Mouse (Mus musculus): Measurements from ENCODE around the gene Ms4a13. TPM values are rescaled to one million over a fixed set of nuclear protein-coding genes. Genes with fewer than 3 reads are reported as not detected.
"Not testable (repeated sequence)": the region's sequence is repeated elsewhere in the genome, so short reads cannot be mapped to it uniquely, and the experiment has no call there.

Ms4a13 gene
- polyA plus RNA-seq (2016; fragmentation: Nextera tagmentation; extraction: Ambion mirVana): not detected in 2 replicates

DNA sequence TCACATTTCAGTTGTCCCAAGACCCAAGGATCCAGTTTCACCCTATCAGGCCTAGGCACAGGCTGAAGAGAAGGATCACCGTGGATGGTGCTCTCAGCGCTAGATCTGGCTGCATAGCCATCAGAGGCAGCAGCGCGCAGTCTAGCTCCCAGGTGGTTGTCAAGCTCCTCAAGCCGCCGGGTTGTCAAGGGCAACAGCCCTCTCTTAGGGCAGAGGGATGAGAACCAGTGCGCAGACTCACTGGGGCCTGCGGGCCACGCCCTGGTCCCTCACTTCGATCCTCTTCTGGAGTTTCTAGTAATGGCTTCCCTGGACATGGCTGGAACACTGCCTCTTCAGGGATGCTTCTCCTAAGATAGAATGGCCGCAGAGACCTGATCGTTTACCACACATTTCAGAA, at the start of gene Ms4a13:
TSS of gene Ms4a13 (minus strand) at position 192 of the 400 bp plus-strand sequence.
- no peak within 1 kb of the TSS for H3K4me3 ChIP-seq
- no peaks in the 10 kb centered on the region for H3K9me3 ChIP-seq
- DNase-seq (ENCODE audit: low spot score): no peak
- H3K27me3 ChIP-seq (ENCODE audit: insufficient read depth, poor library complexity, severe bottlenecking): no peaks in the 10 kb centered on the region
- no peaks in the 10 kb centered on the region for H3K36me3 ChIP-seq
- H3K27ac ChIP-seq: no peak within 1 kb of the TSS
- WGBS: 52% methylated on average over 12 of the region's 12 CpGs
- no peaks in the 10 kb centered on the region for H3K4me1 ChIP-seq

DNA sequence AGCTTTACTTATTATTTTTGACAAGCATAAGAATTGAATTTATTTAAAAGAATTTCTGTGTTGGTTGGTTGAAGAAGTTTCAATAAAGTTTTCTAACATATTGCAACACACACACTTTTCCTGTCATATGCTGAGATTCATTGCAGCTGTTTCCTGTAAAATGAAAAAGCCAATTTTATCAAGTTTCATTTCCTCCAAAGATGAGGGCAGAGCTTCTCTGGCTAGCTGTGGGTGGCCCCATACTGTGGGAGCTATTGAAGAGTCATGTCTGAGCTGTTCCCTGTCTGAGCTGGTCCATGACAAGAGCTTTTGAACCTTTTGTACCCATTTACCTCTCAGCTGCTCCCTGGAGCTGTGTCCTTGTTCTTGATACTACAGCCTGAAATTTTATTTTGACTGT, 47.7 kb upstream of the Ms4a13 start:
- H3K9me3 ChIP-seq: no peaks in the 10 kb centered on the region
- no peaks in the 10 kb centered on the region for H3K36me3 ChIP-seq
- H3K27ac ChIP-seq: no peak overlapping the region
- H3K27me3 ChIP-seq (ENCODE audit: insufficient read depth, poor library complexity, severe bottlenecking): no peaks in the 10 kb centered on the region
- no peaks in the 10 kb centered on the region for H3K4me1 ChIP-seq
- no peak for DNase-seq (ENCODE audit: low spot score)
- no peak overlapping the region for H3K4me3 ChIP-seq

DNA sequence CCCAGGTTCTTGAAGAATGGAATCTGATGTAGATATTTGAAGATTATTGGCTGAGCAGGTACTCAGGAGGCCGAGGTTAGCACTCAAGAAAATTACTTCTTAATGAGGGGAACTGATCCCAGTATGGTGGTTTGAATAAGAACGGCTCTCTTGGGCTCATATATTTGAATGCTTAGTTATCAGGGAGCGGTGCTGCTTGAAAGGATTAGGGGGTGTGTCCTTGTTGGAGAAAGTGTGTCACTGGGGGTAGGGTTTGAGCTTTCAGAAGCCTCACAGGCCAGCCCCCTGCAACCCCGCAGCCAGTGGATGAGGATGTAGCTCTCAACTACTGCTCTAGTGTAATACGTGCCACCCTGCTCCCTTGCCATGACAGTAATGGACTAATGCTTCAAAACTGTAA, 46.0 kb upstream of the Ms4a13 start:
- no peaks in the 10 kb centered on the region for H3K27me3 ChIP-seq (ENCODE audit: insufficient read depth, poor library complexity, severe bottlenecking)
- no peaks in the 10 kb centered on the region for H3K36me3 ChIP-seq
- H3K4me1 ChIP-seq: no peaks in the 10 kb centered on the region
- DNase-seq (ENCODE audit: low spot score): no peak
- H3K9me3 ChIP-seq: no peaks in the 10 kb centered on the region
- H3K4me3 ChIP-seq: no peak overlapping the region
- no peak overlapping the region for H3K27ac ChIP-seq
- 53% methylated on average over 5 of the region's 5 CpGs for WGBS

DNA sequence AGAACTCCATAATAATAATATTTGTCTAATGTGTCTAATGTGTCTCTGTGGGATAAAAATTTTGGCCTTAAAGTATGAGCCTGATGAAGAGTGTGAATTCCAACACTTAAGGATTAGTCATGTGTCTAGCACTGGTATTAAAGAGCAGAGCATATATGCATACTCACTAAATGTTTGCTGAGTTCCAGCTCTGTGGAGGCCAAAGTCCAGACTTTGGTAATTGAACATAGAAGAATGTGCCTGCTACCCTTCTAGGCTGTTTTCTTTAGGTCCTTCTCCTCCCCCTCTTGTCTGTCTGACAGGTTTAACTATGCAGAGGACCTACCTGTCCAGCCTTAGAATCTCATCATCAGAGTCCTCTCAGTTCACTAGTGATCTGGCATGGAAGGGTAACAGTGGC, 39.3 kb upstream of the Ms4a13 start:
- no peaks in the 10 kb centered on the region for H3K36me3 ChIP-seq
- DNase-seq (ENCODE audit: low spot score): no peak
- no peak overlapping the region for H3K4me3 ChIP-seq
- no peak overlapping the region for H3K27ac ChIP-seq
- no peaks in the 10 kb centered on the region for H3K27me3 ChIP-seq (ENCODE audit: insufficient read depth, poor library complexity, severe bottlenecking)
- H3K4me1 ChIP-seq: no peaks in the 10 kb centered on the region
- H3K9me3 ChIP-seq: no peaks in the 10 kb centered on the region

DNA sequence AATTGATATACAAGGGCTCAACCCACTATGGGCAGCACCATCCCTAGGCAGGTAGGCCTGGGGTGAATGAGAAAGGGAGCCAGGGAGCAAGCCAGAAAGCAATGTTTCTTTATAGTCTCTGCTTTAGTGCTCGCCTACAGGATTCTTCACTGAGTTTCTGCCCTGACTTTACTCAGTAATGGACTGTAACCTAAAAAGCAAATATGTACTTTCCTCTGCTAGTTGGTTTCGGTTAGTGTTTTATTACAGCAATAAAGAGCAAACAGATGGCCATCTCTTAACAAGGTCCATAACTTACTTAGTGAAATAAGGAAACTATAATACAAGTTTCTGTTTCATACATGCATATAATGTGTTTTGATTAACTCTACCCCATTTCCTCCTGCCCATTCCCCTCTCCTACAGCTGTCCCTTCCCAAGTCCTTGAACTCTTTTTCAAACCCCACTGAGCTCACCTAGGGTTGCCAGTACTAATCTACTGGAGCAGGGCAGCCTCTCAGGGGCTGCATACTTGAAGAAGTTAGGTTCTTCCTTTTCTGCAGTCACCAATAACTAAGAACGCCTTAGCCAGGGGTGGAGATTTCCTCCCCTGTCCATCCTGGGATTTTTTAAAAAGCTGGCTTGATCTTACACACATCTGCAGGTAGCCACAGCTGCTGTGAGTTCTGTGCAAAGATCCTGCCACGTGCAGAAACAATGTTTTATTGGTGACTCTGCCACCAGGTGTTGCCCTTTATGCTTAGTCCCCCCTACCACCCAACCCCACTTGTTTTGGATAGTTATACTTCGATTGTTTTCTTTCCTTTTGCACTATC, 38.6 kb upstream of the Ms4a13 start:
- H3K36me3 ChIP-seq: no peaks in the 10 kb centered on the region
- no peak overlapping the region for H3K27ac ChIP-seq
- DNase-seq (ENCODE audit: low spot score): no peak
- no peaks in the 10 kb centered on the region for H3K4me1 ChIP-seq
- no peaks in the 10 kb centered on the region for H3K9me3 ChIP-seq
- 66% methylated on average over 5 of the region's 5 CpGs for WGBS
- H3K27me3 ChIP-seq (ENCODE audit: insufficient read depth, poor library complexity, severe bottlenecking): no peaks in the 10 kb centered on the region
- no peak overlapping the region for H3K4me3 ChIP-seq

DNA sequence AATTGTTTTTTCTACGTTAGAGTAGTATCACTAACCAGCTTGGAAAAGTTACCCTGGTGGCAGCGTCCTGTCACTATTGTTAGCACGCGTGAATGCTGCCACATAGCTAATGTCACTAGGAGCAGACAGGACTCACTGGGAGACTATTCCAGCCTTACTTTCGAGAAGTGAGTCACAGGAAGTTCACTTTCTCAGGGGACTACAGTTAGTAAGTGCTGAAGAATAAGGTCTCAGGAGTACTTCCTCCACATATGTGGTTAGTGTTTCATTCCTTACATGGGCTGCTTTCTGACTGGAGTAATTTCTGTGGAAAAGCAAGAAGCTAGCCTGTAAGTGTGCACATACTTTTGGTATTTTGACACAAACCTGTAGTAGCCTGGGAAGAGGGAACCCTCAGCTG, 37.7 kb upstream of the Ms4a13 start:
- Histone ChIP-seq H3K9me3 (no peaks in the 10 kb centered on the region), H3K4me1 (no peaks in the 10 kb centered on the region), H3K27me3 (ENCODE audit: insufficient read depth, poor library complexity, severe bottlenecking) (no peaks in the 10 kb centered on the region), H3K4me3 (no peak overlapping the region), H3K27ac (no peak overlapping the region), H3K36me3 (no peaks in the 10 kb centered on the region)
- no peak for DNase-seq (ENCODE audit: low spot score)
- 69% methylated on average over 5 of the region's 5 CpGs for WGBS

DNA sequence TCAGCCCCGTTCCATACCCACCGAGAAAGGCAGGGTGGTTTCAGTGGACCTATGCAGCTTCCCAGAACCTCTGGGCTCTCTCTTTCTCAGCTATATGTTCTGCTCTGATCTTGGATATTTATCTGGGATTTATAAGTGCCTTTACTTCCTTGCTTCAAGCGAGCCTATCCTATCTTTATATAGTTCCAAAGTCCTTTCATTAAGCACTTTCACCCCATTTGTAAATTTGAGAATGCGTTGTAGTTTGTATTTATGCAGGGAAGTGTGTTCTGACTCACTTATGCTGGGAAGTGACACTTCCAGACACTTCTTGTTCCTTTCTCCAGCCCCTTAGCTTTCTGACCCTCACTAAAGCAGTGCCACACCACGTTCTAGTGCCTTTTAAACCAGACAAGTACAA, 35.8 kb upstream of the Ms4a13 start, which contains the start of gene Ms4a12:
TSS of gene Ms4a12 (minus strand) at position 101 of the 400 bp plus-strand sequence.
- no peak for DNase-seq (ENCODE audit: low spot score)
- WGBS: 65% methylated on average over 5 of the region's 5 CpGs
- no peaks in the 10 kb centered on the region for H3K9me3 ChIP-seq

DNA sequence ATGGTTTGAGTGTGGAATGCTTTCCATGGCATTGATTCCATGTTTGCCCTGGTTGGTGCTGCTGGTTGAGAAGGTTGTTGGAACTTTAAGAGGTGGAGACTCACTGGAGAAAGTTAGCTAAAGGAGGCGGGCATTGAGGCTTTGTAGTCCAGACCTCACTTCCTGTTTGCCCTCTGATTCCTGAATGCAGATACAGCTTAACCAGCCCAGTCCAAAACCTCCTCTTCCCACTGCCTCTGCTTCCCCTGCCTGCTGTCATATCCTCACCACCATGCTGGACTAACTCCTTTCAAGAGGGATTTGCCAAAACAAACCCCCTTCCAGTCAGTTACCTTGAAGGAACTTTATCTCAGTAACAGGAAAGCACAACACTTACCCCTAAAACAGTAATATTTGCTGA, 4.0 kb downstream of the Ms4a13 start:
- no peaks in the 10 kb centered on the region for H3K4me1 ChIP-seq
- DNase-seq (ENCODE audit: low spot score): no peak
- H3K4me3 ChIP-seq: no peak overlapping the region
- H3K27ac ChIP-seq: no peak overlapping the region
- whole genome bisulfite sequencing: 60% methylated on average over 1 of the region's 1 CpGs
- no peaks in the 10 kb centered on the region for H3K36me3 ChIP-seq
- no peaks in the 10 kb centered on the region for H3K9me3 ChIP-seq
- H3K27me3 ChIP-seq (ENCODE audit: insufficient read depth, poor library complexity, severe bottlenecking): no peaks in the 10 kb centered on the region

More for the DNA sequence above, 35.8 kb upstream of the Ms4a13 start, which contains the start of gene Ms4a12:
- no peak within 1 kb of the TSS for H3K27ac ChIP-seq
- H3K4me3 ChIP-seq: no peak within 1 kb of the TSS
- no peaks in the 10 kb centered on the region for H3K27me3 ChIP-seq (ENCODE audit: insufficient read depth, poor library complexity, severe bottlenecking)
- no peaks in the 10 kb centered on the region for H3K36me3 ChIP-seq
- H3K4me1 ChIP-seq: no peaks in the 10 kb centered on the region

DNA sequence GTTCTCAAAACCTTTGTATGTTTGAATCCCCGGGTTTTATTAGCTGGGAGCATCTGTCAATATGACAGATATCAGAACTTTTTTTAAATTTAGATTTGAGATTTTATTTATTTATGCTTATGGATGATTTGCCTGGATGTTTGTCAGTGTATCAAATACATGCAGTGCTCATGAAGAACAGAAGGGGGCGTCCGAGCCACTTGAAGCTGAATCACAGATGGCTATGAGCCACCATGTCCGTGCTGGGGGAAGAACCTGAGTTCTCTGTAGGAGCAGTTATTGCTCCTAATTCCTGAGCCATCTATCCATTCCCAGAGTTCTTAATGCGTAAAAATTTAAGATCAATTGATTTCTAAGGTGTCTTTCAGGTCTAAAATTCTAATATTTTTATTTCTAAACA, 12.4 kb downstream of the Ms4a13 start:
- no peak for DNase-seq (ENCODE audit: low spot score)
- no peaks in the 10 kb centered on the region for H3K4me1 ChIP-seq
- 15% methylated on average over 5 of the region's 5 CpGs for WGBS
- no peaks in the 10 kb centered on the region for H3K36me3 ChIP-seq
- no peak overlapping the region for H3K27ac ChIP-seq
- no peak overlapping the region for H3K4me3 ChIP-seq
- no peaks in the 10 kb centered on the region for H3K9me3 ChIP-seq
- H3K27me3 ChIP-seq (ENCODE audit: insufficient read depth, poor library complexity, severe bottlenecking): no peaks in the 10 kb centered on the region

DNA sequence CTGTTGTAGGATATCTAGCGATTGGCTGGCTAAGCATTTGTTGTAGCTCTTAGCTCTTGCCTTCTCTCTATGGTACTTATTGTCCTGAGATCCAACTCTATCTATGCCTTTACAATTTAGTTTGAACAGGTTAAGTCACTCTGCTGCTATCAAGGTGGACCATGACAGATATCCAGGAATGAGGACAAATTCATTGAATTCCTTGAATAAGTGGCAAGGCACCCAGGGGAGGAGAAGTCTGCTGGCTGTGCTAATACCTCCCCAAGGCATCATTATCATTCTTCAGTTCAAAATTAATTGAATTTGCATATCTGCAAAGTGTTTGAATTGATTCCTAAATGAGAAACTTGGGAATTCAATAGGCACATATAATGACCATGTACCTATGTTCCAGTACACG, 19.1 kb downstream of the Ms4a13 start:
- H3K36me3 ChIP-seq: no peaks in the 10 kb centered on the region
- H3K27ac ChIP-seq: no peak overlapping the region
- no peaks in the 10 kb centered on the region for H3K27me3 ChIP-seq (ENCODE audit: insufficient read depth, poor library complexity, severe bottlenecking)
- no peaks in the 10 kb centered on the region for H3K9me3 ChIP-seq
- H3K4me3 ChIP-seq: no peak overlapping the region
- DNase-seq (ENCODE audit: low spot score): no peak
- H3K4me1 ChIP-seq: no peaks in the 10 kb centered on the region
- WGBS: 73% methylated on average over 2 of the region's 2 CpGs

DNA sequence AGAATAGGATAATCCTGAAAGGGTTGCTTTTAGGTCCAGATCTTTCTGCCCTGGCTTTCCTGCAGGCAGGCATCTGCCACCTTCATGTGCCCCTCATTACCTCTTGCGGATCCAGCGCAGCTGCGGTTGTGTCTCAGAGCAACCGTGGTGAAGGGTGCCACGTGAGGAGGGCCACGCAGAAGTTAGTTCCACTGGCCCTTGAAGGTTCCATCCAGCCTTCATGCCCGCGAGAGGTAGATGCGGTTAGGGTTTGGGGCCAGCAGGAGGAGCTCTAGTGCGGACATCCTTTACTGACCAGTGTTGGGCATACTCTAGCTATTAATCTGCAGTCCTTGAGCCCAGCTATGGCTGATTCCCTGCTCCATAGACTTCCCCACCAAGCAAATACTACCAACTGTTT, 31.4 kb downstream of the Ms4a13 start, which contains the start of gene 1700025F22Rik:
TSS of gene 1700025F22Rik (minus strand) at position 149 of the 400 bp plus-strand sequence.
- no peak within 1 kb of the TSS for H3K4me3 ChIP-seq
- no peaks in the 10 kb centered on the region for H3K4me1 ChIP-seq
- H3K27ac ChIP-seq: no peak within 1 kb of the TSS
- DNase-seq (ENCODE audit: low spot score): no peak
- H3K36me3 ChIP-seq: no peaks in the 10 kb centered on the region
- no peaks in the 10 kb centered on the region for H3K9me3 ChIP-seq
- no peaks in the 10 kb centered on the region for H3K27me3 ChIP-seq (ENCODE audit: insufficient read depth, poor library complexity, severe bottlenecking)
- WGBS: 32% methylated on average over 10 of the region's 10 CpGs

DNA sequence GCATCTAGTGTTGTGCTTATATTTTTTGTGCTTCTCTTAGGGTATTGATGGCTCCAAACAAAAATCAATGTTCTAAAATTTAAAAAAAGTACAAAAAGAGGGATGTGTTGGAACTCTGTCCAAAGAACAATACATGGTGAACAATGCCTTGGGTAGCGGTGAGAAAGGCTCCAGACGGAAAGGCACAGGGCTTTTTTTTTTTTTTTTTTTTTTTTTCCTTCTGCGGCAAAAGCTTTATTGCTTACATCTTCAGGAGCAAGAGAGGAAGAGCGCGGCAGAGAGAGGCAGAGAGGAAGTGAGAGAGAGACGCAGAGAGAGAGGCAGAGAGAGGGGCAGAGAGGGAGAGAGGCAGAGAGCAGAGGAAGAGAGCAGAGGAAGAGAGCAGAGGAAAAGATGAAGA, 38.6 kb downstream of the Ms4a13 start:
- not testable (repeated sequence) for H3K27ac ChIP-seq; H3K36me3 ChIP-seq; H3K9me3 ChIP-seq; H3K27me3 ChIP-seq (ENCODE audit: insufficient read depth, poor library complexity, severe bottlenecking); H3K4me1 ChIP-seq; H3K4me3 ChIP-seq; DNase-seq (ENCODE audit: low spot score)
- 82% methylated on average over 6 of the region's 6 CpGs for WGBS

DNA sequence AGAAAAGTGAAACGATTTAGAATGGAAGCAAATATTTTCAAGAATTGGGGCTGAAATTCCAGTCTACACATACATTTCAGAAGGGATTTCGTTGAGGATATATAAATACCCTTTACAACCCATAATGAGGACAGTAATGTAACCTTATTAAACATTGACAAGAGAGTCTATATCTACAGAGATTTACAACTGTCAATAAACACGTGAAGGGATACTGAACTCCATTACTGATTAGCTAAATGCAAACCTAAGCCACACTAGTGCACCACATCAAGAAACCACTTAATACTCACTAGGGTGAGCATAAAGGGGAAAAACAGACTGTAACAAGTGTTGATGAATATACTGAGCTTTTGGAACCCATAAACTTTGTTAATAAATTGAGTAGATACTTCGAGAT, 61.2 kb downstream of the Ms4a13 start:
- H3K27ac ChIP-seq: no peak overlapping the region
- 62% methylated on average over 4 of the region's 4 CpGs for WGBS
- no peaks in the 10 kb centered on the region for H3K4me1 ChIP-seq
- no peak for DNase-seq (ENCODE audit: low spot score)
- no peaks in the 10 kb centered on the region for H3K36me3 ChIP-seq
- H3K9me3 ChIP-seq: no peaks in the 10 kb centered on the region
- no peaks in the 10 kb centered on the region for H3K27me3 ChIP-seq (ENCODE audit: insufficient read depth, poor library complexity, severe bottlenecking)
- H3K4me3 ChIP-seq: no peak overlapping the region

DNA sequence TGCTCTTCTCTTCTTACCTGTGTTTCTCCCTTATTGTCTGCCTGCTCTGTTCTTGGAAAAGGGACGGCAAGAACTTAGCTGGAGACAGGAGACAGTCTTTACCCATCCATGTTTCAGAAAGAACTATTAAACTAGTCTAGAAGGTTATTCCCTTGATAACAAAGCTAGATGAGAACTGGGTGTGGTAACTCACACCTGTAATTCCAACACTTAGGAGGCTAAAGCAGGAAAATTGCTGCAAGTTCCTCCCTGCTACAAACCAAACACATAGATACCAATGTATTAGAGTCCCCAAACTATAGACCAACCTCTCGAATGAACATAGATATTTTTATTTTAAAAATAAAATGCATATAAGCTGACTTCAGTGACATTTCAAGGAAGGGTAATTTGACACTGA, 61.7 kb downstream of the Ms4a13 start:
- Histone ChIP-seq H3K36me3 (no peaks in the 10 kb centered on the region), H3K4me1 (no peaks in the 10 kb centered on the region), H3K27me3 (ENCODE audit: insufficient read depth, poor library complexity, severe bottlenecking) (no peaks in the 10 kb centered on the region), H3K9me3 (no peaks in the 10 kb centered on the region), H3K4me3 (no peak overlapping the region), H3K27ac (no peak overlapping the region)
- 82% methylated on average over 2 of the region's 2 CpGs for WGBS
- no peak for DNase-seq (ENCODE audit: low spot score)
